Comparison of ENCODE assay signal across 29 mouse cellular contexts in genomic region chr3:129793801-129794200, GRCm38 (mm10). TPM values are rescaled to one million over a fixed set of nuclear protein-coding genes. Genes with fewer than 3 reads are reported as not detected.
"Had no signal": no experiment of that assay in that cellular context is flagged by ENCODE, and none has a peak within 500 bp of the region (broad histone marks: within the 10 kb centered on the region; RNA-seq: fewer than 3 reads in every experiment).

No protein-coding gene starts in this region.

- H3K9me3 ChIP-seq: intestine, embryonic 15.5 days; limb, embryonic 12.5 days; limb, embryonic 15.5 days; midbrain, embryonic 10.5 days; midbrain, embryonic 13.5 days; neural tube, embryonic 13.5 days; stomach, embryonic 15.5 days had no signal

- DNase-seq: layer of hippocampus, adult 9-11 months; liver, postnatal 0 days; lung, embryonic 14.5 days; lung, postnatal 36 days; retina, postnatal 1 day; right cerebral cortex, postnatal 25 days; spleen, adult 18-20 months; thymus, postnatal 25 days had no signal

- H3K36me3 ChIP-seq: intestine, embryonic 15.5 days; limb, embryonic 12.5 days; limb, embryonic 15.5 days; midbrain, embryonic 10.5 days; midbrain, embryonic 13.5 days; neural tube, embryonic 13.5 days; stomach, embryonic 15.5 days had no signal

- H3K4me2 ChIP-seq: intestine, embryonic 15.5 days; limb, embryonic 12.5 days; limb, embryonic 15.5 days; liver, embryonic 11.5 days; lung, embryonic 14.5 days; midbrain, embryonic 13.5 days; neural tube, embryonic 13.5 days; stomach, embryonic 15.5 days had no signal

- H3K4me1 ChIP-seq: intestine, embryonic 15.5 days; limb, embryonic 12.5 days; limb, embryonic 15.5 days; megakaryocyte, embryonic 14.5 days; midbrain, embryonic 10.5 days; midbrain, embryonic 13.5 days; neural tube, embryonic 13.5 days; stomach, embryonic 15.5 days had no signal

- H3K4me3 ChIP-seq: intestine, embryonic 15.5 days; layer of hippocampus, adult 2 months; limb, embryonic 12.5 days; limb, embryonic 15.5 days; megakaryocyte, embryonic 14.5 days; midbrain, embryonic 10.5 days; midbrain, embryonic 13.5 days; myocyte; neural tube, embryonic 13.5 days; stomach, embryonic 15.5 days had no signal

- ATAC-seq: intestine, embryonic 15.5 days; liver, postnatal 0 days; lung, postnatal 0 days; midbrain, embryonic 13.5 days; midbrain, embryonic 16.5 days had no signal

- H3K9ac ChIP-seq: intestine, embryonic 15.5 days; limb, embryonic 12.5 days; limb, embryonic 15.5 days; liver, embryonic 14.5 days; liver, postnatal 0 days; lung, embryonic 14.5 days; midbrain, embryonic 13.5 days; neural tube, embryonic 13.5 days; stomach, embryonic 15.5 days had no signal

- H3K27me3 ChIP-seq: intestine, embryonic 15.5 days; limb, embryonic 12.5 days; limb, embryonic 15.5 days; midbrain, embryonic 13.5 days; neural tube, embryonic 13.5 days; stomach, embryonic 15.5 days had no signal

- H3K27ac ChIP-seq: intestine, embryonic 15.5 days; layer of hippocampus, adult 2 months; limb, embryonic 12.5 days; limb, embryonic 15.5 days; liver, embryonic 14.5 days; midbrain, embryonic 10.5 days; midbrain, embryonic 13.5 days; neural tube, embryonic 13.5 days; stomach, embryonic 15.5 days had no signal

RNA-seq across cellular contexts. Expression of gene Lrit3, which starts 10.0 kb away (rescaled TPM):
- total RNA-seq: layer of hippocampus, adult 2 months; layer of hippocampus, postnatal 25 days; left cerebral cortex, adult 18-20 months; monocyte, adult 5-6 weeks; neutrophil, adult 5-6 weeks had no signal
- polyA plus RNA-seq: intestine, embryonic 15.5 days; limb, embryonic 12.5 days; limb, embryonic 15.5 days; liver, embryonic 11.5 days; liver, embryonic 14.5 days; liver, postnatal 0 days; lung, embryonic 14.5 days; lung, postnatal 0 days; midbrain, embryonic 10.5 days; midbrain, embryonic 13.5 days; midbrain, embryonic 16.5 days; myocyte; neural tube, embryonic 13.5 days; stomach, embryonic 15.5 days; thymus, postnatal 0 days had no signal

RNA-seq across cellular contexts. Expression of gene Rrh, which starts 28.6 kb away (rescaled TPM):
- polyA plus RNA-seq: intestine, embryonic 15.5 days; large intestine, adult 2 months; liver, postnatal 0 days; lung, postnatal 0 days; myocyte; thymus, postnatal 0 days had no signal

RNA-seq across cellular contexts. Expression of gene Cfi, which starts 41.9 kb away (rescaled TPM):
- total RNA-seq: layer of hippocampus, adult 2 months; layer of hippocampus, postnatal 25 days; left cerebral cortex, adult 18-20 months; left cerebral cortex, postnatal 25 days; monocyte, adult 5-6 weeks; neutrophil, adult 5-6 weeks had no signal
- polyA plus RNA-seq: myocyte had no signal
